Mouse (Mus musculus) frontal cortex, postnatal 14 days (tissue): ENCODE measurements around the gene Nfatc2.

Experiments used
- DNase-seq, 2 experiments: peaks; one replicate each; pipeline ENCODE4 v3.0.0; 2022; ENCODE audit warnings: low spot score in 2 of 2

Gene Nfatc2

DNA sequence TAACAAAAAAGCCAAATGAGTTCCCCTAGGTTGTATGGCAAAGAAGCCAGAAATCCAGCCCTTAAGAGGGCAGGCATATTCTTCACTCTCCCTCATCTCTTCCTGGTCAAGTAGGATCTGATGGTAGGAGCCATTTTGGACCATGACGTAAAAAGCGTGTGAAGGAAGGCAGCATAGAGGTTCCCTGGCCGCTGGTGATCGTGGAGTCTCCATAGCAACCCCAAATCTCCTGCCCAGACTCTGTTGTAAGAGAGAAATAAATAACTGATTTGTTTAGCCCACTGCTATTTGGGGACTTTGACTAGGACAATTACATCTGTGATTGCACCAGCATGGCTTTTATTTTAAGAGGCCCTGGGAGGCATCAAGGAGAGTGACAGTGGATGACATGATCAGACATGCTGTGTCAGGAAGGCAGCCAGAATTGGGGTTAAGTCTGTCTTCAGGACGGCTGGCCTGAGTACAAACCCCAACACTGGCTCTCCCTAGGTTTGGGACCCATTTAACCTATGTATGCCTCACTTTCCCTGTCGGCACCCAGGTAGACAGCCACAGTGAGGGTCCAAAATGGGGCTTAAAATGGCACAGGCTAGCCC is 8.3 kb upstream of the Nfatc2 start:
- DNase-seq, result no peak

DNA sequence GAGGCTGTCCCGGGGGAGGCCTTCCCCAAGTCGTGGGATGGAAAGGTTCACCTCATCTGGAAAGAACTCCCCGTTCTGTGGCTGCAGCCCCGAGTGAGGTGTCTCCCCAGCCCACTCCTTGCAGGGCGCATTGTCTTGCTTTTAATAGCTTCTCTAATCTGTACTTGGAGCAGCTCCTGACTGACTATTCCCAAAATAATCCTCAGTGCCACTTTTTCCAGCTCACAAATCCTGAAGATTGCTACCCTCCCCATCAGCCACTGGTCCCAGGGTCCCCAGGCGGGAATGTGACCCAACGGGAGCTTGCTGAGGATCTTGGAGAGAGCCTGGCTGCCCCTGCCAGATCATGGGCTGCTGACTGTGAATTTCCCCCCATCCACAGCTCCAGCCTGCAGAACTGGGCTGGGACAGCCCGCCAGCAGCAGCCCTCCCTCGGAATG is 6.7 kb upstream of the Nfatc2 start:
- no peak for DNase-seq

DNA sequence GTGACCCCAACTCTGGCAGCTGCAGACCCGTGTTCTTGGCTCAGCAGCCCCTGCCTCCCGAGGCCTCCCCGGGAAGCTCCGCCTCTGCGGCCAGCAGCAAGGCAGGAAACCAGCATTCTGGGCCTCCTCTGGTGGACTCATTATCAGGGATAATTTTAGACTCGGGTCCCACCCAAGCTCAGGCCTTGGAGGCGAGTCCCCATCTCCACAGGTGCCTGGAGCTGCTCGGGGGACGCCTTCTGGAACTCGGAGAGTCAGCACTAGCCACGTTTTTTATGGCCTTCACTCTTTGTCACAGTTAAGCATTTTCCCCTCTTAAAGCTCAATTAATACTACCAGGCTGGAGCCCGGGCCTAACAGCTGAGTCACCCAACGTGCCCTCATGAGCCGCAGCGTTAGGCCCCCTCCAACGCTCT is 3.2 kb upstream of the Nfatc2 start:
- no peak for DNase-seq

DNA sequence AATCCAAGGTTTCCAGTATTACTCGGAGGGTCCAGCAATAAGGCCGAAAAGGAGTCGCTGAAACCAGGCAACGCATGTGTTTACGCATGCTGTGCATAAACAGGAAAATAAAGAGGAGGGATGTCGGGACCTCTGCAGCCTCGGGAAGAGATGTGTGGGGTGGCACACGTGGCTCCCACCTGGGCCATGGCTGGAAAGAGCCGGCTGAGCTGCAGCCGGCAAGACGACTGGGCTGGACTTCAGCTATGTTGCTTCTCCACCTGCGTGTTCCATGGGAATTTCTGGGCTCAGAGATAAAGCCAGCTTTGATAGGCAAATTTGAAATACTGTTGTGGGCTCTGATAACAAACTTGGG is 907 bp upstream of the Nfatc2 start:
- no peak for DNase-seq

DNA sequence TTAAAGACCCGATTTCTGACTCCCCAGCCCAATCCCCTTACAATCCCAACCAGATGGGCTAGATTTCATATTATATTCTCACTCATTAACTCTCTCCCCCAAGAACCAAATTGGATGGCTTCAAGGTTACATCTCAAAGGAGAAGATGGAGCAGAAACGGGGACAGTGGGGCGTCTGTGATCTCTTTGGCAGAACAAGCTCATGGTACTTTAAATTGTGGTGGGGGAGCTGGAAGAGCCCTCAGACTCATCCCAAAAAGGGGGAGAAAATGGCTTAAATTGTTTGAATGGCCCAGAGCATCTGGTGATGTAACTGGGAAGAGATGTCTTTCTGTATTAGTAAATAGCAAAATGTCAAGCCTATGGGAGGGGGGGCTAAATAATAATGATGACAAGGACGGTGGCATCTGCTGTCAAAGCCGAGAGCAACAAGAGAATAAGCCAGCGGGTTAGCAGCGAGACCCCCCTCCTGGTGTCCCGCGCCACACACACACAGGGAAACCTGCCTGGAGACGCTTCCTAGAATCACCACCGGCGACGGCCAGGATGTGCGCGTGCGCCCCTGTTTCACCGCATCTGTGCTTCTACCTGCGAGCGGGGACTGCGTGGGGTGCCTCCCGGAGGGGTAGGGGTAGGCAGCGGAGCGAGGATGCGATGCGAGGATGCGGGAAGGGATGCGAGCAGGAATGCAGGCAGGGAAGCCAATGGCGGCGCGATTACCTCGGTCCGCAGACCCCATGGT is 537 bp downstream of the Nfatc2 start:
- DNase-seq, result peak; percentile 55 to 57

DNA sequence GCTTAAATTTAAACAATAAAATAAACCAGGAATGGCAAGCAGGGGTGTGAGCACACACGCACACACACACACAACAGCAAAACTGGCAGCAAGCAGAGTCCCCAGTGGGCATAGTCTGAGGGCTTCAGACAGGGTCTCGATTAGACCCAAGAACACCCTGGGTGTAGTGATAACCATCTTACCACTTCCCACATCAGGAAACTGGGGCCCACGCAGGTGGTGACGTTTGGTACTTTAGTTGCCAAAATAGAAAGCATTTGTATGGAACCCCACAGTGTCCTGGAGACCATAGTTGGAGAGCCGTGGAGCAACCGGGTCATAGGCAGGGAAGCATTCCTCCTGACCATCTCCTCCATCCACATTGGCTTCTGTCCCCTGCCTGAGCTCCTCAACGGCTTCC is 5.8 kb downstream of the Nfatc2 start:
- DNase-seq, result no peak

DNA sequence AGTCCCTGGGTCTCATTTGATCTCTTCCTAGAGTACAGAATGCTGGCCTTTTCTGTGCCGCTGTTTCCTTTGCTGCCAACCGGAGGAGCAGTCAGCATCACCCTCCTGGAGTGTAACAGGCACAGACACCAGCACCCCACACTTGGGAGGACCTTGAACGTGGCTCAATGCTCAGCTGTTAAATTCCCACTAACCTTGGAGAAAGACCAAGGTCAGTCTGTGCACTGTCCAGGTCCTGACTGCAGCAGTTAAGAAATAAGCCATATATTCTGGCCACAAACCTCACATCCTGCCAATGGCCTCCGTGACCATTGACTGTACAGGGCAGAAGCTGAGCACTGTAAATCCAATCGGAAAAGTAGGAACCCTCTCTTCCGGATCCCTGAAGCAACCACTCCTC is 7.8 kb downstream of the Nfatc2 start:
- no peak for DNase-seq

GRCm38 (mm10) chr2:168593004-168593403 is 8.5 kb downstream of the Nfatc2 start:
- DNase-seq, result no peak

DNA sequence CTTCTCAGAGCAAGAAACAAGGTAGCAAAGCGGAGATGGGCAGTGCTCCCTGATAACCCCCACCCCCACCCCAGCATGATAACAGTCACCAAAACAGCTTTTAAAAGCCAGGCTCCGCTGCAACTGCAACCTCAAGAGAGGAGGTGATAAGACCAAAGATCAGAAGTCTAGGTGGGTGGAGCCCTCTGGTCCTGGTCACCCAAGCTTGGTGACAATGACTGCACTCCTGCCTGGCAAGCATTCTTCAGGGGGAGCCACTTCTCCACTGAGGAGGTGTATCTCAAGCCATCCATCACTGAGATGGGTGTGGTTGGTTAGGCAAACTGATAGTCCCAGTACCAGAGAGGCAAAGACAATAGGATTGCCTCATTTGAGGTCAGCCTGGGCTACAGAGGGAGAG is 10.4 kb downstream of the Nfatc2 start:
- DNase-seq, result no peak

DNA sequence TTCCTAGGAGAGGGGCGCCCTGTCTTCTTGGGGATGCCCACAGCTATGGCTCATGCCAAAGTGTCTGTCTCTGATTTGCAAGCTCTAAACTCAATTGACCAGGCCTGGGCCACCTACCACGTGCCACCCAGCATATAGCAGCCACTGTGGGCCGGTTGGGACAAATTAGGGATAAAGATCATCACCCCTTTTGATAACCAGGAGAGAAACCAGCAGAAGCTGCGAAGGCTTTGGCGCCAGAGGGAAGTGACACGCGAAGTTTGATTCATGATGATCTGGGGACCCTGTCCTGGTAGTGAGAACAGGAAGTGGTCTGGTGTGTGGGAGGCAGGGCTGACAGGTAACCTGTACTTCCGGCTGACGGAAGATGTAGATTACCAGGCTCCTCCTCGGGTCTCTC is 10.9 kb downstream of the Nfatc2 start:
- no peak for DNase-seq

DNA sequence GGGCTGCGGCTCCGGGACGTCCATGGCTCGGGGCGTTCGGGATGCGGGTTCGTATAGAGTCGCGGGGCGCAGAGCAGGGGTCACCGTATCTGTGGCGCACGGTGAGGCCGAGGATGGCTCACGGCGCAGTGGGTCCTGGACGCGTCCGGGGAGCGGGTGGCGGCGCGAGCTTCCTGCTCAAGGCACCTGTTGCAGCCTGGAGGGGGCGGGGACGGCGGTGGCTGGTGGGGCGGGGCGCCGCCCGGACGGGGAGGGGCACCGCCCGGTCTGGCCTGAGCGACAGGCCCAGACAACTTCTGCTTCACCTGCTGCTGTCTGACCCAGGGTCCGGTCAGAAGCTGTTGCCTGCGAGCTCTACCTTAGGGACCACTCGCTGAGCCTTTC is 11.3 kb downstream of the Nfatc2 start:
- DNase-seq, result no peak

GRCm38 (mm10) chr2:168589368-168590167 is 11.9 kb downstream of the Nfatc2 start:
- no peak for DNase-seq

DNA sequence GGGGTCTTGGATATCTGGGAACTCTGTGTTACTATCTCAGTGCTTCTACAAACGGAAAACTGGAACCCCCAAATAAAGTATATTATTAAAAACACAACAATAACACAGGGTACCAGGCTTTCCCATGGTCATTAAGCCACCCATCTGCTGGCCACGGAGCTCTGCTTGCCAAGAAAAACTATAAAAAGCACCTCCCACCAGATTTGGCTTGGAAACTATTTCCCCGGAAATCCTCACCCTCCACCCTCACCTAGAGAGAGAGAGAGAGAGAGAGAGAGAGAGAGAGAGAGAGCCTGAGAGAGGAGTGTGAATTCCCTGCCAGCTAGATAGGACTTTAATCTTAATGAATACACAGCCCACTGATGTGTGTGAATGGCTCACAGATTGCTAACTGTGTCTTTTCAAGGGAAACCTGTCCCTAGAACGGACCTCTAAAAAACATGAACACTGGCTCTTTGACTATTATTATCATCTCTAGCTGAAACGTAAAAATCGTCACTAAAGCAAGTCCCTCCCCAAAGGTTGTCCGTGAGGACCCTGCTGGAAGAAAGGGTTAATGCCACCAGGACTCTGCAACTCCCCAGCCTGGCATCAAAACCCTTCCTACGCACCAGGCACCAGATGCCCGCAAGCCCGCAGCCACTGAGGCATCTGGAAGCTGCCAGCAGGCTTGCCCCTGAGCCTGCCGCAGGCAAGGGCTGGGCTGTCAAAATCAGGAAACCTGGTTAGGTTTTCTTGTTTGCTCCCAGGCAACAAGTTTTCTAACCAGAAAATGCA is 12.7 kb downstream of the Nfatc2 start:
- DNase-seq, result no peak

GRCm38 (mm10) chr2:168587159-168587558 is 14.3 kb downstream of the Nfatc2 start:
- DNase-seq, result no peak

DNA sequence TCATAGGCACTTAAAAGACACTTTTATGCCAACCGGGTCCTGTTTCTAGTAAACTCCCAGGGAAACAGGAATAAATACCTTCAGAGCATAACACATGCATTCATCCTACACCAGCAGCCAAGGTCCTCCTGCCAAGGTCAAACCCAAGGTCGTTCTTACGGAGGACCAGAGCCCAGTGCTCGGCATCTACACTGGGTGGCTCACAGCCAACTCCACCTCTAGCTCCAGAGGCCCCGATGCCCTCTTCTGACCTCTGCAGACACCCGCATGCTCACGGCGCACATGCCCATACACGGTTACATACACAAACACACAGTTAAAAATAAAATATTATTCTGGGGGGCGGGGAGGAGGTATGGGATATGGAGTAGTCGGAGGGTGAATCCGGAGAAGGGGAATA is 14.9 kb downstream of the Nfatc2 start:
- no peak for DNase-seq

DNA sequence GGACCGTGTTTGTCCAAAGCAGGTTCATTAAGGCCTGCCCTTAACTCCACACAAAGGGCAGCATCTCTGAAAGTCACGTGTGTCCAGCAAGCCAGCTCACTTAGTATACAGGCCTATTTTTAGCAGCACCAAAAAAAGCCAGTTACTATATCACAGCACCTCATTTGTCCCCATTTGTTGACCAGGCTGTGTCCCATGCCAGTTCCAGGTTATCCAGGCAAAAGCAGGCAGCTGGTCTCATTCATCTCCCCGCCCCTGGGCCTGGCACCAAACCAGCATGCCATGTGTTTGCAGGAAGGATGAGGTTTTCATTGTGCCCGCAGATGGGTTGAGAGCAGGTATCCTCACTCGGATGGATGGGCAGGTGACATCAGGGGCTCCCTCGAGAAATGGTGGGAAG is 16.6 kb downstream of the Nfatc2 start:
- DNase-seq, result no peak

DNA sequence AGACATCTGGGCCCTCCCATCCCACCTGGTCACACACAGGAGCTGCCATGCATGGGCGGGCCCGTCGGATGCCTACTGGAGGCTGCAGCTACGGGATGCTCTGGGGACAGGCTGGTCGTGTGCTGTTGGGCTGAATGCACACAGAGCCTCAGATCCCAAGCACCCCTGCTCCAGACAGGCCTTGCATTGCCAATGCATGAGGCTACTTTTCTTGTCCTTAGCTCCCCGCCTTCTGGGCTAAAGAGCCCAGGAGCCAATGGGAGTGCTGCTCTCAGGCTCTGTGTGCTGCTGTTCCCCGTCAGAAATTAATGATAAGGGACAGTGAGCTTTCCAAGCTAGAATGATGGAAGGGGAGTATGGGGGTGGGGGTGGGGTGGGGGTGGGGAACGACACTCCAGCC is 17.0 kb downstream of the Nfatc2 start:
- DNase-seq, result no peak

DNA sequence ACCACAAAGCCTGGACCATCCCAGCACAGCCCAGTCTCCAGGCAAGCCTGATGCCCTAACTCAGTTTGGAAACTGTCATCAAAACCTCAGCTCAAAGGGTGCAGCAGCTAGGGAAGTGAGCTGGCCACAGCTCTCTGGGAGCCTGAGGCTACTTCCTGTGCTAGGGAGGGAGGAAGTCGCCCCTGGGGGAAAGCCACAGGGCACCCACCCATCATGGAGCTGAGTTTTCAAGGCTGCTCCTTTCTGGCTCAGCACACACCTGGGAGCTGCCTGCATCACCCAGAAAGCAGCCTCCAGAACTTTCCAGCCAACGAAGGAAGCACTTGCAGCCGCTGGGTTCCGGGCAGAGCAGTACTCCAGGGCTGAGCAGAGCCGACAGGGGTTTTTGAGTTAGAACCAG is 18.4 kb downstream of the Nfatc2 start:
- DNase-seq, result no peak

DNA sequence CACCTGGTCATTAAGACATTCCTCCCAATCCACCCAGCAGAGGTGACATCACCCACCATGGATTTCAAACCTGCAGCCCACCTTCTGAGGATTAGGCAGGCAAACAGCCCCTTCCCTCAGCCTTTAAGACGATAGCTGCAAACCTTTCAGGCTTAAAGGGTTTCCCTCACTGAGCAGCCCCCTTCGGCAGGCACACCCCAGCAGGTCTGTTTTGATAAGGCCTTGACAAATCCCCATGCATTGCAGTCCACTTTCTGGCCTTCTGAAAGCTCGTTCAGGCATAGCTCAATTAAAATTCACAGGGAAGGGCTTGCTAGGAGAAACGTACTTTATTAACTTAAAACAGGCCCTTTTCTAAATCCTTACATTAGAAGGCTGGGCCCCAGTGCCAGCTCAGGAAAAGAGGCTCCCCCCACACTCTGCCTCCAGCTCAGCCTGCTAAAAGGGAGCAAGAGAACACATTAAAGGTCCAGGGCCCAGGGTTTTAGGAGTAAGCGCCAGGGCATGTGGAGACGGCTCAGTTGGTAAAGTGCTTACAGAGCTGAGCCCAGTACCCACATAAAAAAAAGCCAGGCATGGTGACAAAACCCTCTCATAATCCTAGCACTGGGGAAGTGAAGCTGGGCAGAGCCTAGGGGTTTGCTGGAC is 20.1 kb downstream of the Nfatc2 start:
- DNase-seq, result no peak

DNA sequence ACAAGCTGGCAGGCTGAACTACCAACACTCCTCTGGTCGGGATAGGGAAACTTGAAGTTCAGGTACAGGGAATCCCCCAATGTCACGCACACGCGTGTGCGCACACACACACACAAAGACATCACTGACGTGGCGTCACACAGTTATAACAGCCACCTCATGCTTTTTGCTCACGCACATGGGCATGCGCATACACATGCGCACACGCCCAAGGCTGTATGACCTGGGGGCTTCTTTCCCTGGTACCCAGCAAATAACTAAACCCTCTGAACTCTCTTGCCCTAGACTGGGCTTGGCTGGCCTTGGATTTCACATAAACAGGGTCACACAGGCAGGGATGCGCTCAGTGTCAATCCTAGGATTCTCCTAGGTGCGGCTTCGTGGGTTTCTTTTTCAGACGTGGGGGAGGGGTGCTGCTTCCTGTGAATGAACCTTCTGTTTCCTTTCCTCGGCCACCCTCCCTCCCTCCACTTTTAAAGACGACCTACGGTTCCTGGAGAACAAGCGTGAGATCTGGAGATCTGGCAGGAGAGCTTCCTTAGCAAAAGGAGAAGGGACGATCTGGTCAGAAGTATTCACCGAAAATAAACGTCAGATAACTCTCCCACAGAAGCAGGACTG is 21.1 kb downstream of the Nfatc2 start:
- DNase-seq, result no peak

DNA sequence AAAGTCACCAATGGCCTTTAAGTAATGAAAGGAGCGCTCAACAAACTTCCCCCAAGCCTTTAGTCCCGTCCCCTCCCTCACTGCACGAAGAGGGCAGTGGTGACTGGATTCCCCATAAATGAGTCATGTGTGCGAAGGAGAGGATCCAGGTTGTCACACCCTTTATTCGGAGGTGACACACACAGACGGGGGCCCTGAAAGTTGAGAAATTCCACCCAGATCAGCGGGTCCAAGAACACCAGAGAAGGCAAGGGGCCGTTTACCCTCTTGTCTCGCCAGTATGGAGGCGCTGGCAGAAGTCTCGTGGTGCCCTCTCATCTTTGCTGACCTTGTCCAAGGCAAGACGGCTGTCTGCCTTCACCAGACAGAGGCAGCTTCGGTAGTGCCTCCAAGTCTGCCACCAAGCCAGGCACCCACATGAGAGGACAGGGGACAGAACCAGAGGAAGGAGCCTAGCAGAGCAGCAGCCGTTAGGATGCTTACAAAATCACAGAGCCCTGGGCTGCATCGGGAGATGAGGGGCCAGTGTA is 21.8 kb downstream of the Nfatc2 start:
- DNase-seq, result no peak
